Mouse (Mus musculus) hindbrain, embryonic 14.5 days (tissue): Measurements from ENCODE around the gene Amdhd1. TPM values are rescaled to one million over a fixed set of nuclear protein-coding genes. Genes with fewer than 3 reads are reported as not detected.

Source experiments
- ATAC-seq: fragments of 200-750 bp; cut with Nextera tagmentation; 2 replicates; pipeline ENCODE4 v1.8.0; 2017; ENCODE audit warnings: moderate number of reproducible peaks, mild to moderate bottlenecking, moderate TSS enrichment, moderate library complexity; ENCODE audit not compliant: low FRiP score
- DNase-seq: peaks from one replicate; pipeline ENCODE4 v3.0.0-alpha.2; 2015; ENCODE audit warnings: low spot score
- H3K27ac ChIP-seq: fragments of 300-500 bp; sonication (generic); 2 replicates; pipeline ENCODE4 v1.5.1; 2014; ENCODE audit warnings: mild to moderate bottlenecking, moderate library complexity
- H3K27me3 ChIP-seq: fragments of 300-500 bp; sonication (generic); 2 replicates; pipeline ENCODE4 v1.6.1; 2014; ENCODE audit warnings: mild to moderate bottlenecking, low read length, mixed read lengths; ENCODE audit not compliant: control insufficient read depth, insufficient read depth
- H3K36me3 ChIP-seq: fragments of 300-500 bp; sonication (generic); replicated peaks from 2 replicates; pipeline ENCODE4 v1.6.1; 2014; ENCODE audit not compliant: control insufficient read depth, insufficient read depth
- H3K4me1 ChIP-seq: fragments of 300-500 bp; sonication (generic); replicated peaks from 2 replicates; pipeline ENCODE4 v1.6.1; 2014; ENCODE audit warnings: antibody characterized with exemption, low read length, mixed read lengths; ENCODE audit not compliant: control insufficient read depth, insufficient read depth
- H3K4me2 ChIP-seq: fragments of 300-500 bp; sonication (generic); replicated peaks from 2 replicates; pipeline ENCODE4 v1.6.1; 2014; ENCODE audit warnings: mild to moderate bottlenecking, moderate library complexity
- H3K4me3 ChIP-seq: fragments of 300-500 bp; sonication (generic); replicated peaks from 2 replicates; pipeline ENCODE4 v1.5.1; 2014; ENCODE audit warnings: mild to moderate bottlenecking, low read length
- H3K9ac ChIP-seq: fragments of 300-500 bp; sonication (generic); 2 replicates; pipeline ENCODE4 v1.6.1; 2014
- H3K9me3 ChIP-seq: fragments of 300-500 bp; sonication (generic); 2 replicates; pipeline ENCODE4 v1.6.1; 2016; ENCODE audit warnings: low read length; ENCODE audit not compliant: control insufficient read depth
- WGBS: fragments of 180-500 bp; shearing (Covaris S2); extraction: QIAGEN DNeasy Blood & Tissue Kit; methylation state at CpG from one replicate; pipeline ENCODE4 v1.1.7; 2014; 5-methylcytosine and 5-hydroxymethylcytosine counted together
- polyA plus RNA-seq: library from polyadenylated mRNA; unstranded; fragments of >200 nt; fragmentation: Nextera tagmentation; extraction: Ambion mirVana; gene quantifications from 2 replicates; pipeline ENCODE4 v1.2.1, GENCODE M21; 2014

Gene Amdhd1
- polyA plus RNA-seq, 1 experiment from 2014 or later = 0.20 TPM

- ATAC-seq (no peak), DNase-seq (no peak)
- H3K27ac ChIP-seq = no peak overlapping the region
- no peak overlapping the region for H3K4me2 ChIP-seq
- 100% methylated on average over 2 of the region's 2 CpGs for WGBS
- no peak overlapping the region for H3K9ac ChIP-seq
- no peaks in the 10 kb centered on the region for H3K27me3 ChIP-seq
- H3K4me1 ChIP-seq = no peaks in the 10 kb centered on the region
- no peaks in the 10 kb centered on the region for H3K9me3 ChIP-seq
- H3K4me3 ChIP-seq = no peak overlapping the region
- H3K36me3 ChIP-seq = no peaks in the 10 kb centered on the region
Measured at GRCm38 (mm10) chr10:93518620-93519019, 21.2 kb downstream of the Amdhd1 start.

GRCm38 (mm10) chr10:93518186-93518585, 21.6 kb downstream of the Amdhd1 start:
- ATAC-seq (no peak), DNase-seq (no peak)
- H3K4me3 ChIP-seq = no peak overlapping the region
- H3K27ac ChIP-seq = no peak overlapping the region
- H3K4me1 ChIP-seq = no peaks in the 10 kb centered on the region
- no peaks in the 10 kb centered on the region for H3K9me3 ChIP-seq
- H3K4me2 ChIP-seq = no peak overlapping the region
- WGBS = 91% methylated on average over 4 of the region's 4 CpGs
- no peaks in the 10 kb centered on the region for H3K36me3 ChIP-seq
- H3K9ac ChIP-seq = no peak overlapping the region
- no peaks in the 10 kb centered on the region for H3K27me3 ChIP-seq

- no peak overlapping the region for H3K4me2 ChIP-seq
- no peaks in the 10 kb centered on the region for H3K36me3 ChIP-seq
- H3K4me1 ChIP-seq = no peaks in the 10 kb centered on the region
- no peak overlapping the region for H3K9ac ChIP-seq
- H3K9me3 ChIP-seq = no peaks in the 10 kb centered on the region
- H3K4me3 ChIP-seq = no peak overlapping the region
- no peak overlapping the region for H3K27ac ChIP-seq
- ATAC-seq = no peak
- DNase-seq = no peak
- H3K27me3 ChIP-seq = no peaks in the 10 kb centered on the region
- WGBS = 50% methylated on average over 4 of the region's 4 CpGs
Measured at GRCm38 (mm10) chr10:93517754-93518153, 22.1 kb downstream of the Amdhd1 start.

- DNase-seq (no peak), ATAC-seq (no peak)
- no peak overlapping the region for H3K27ac ChIP-seq
- no peaks in the 10 kb centered on the region for H3K4me1 ChIP-seq
- no peaks in the 10 kb centered on the region for H3K36me3 ChIP-seq
- H3K9ac ChIP-seq = no peak overlapping the region
- no peaks in the 10 kb centered on the region for H3K9me3 ChIP-seq
- no peaks in the 10 kb centered on the region for H3K27me3 ChIP-seq
- H3K4me2 ChIP-seq = no peak overlapping the region
- H3K4me3 ChIP-seq = no peak overlapping the region
- WGBS = 87% methylated on average over 12 of the region's 12 CpGs
Measured at GRCm38 (mm10) chr10:93515927-93516326, 23.9 kb downstream of the Amdhd1 start.

- Histone ChIP-seq H3K9me3 (no peaks in the 10 kb centered on the region), H3K9ac (no peak overlapping the region), H3K27me3 (no peaks in the 10 kb centered on the region), H3K4me3 (no peak overlapping the region), H3K4me1 (no peaks in the 10 kb centered on the region), H3K4me2 (no peak overlapping the region), H3K36me3 (no peaks in the 10 kb centered on the region), H3K27ac (no peak overlapping the region)
- DNase-seq = no peak
- ATAC-seq = no peak
- WGBS = 25% methylated on average over 1 of the region's 1 CpGs
Measured at GRCm38 (mm10) chr10:93515419-93515818, 24.4 kb downstream of the Amdhd1 start.

GRCm38 (mm10) chr10:93509532-93510153, 30.2 kb downstream of the Amdhd1 start:
- Histone ChIP-seq H3K4me3 (no peak overlapping the region), H3K27ac (no peak overlapping the region), H3K4me2 (no peak overlapping the region), H3K36me3 (no peaks in the 10 kb centered on the region), H3K27me3 (no peaks in the 10 kb centered on the region), H3K9me3 (no peaks in the 10 kb centered on the region), H3K9ac (no peak overlapping the region), H3K4me1 (no peaks in the 10 kb centered on the region)
- 92% methylated on average over 15 of the region's 15 CpGs for WGBS
- DNase-seq (no peak), ATAC-seq (no peak)

- H3K9ac ChIP-seq = no peak overlapping the region
- H3K27me3 ChIP-seq = no peaks in the 10 kb centered on the region
- H3K27ac ChIP-seq = no peak overlapping the region
- no peak overlapping the region for H3K4me2 ChIP-seq
- no peaks in the 10 kb centered on the region for H3K36me3 ChIP-seq
- no peak for DNase-seq
- H3K4me1 ChIP-seq = no peaks in the 10 kb centered on the region
- no peak overlapping the region for H3K4me3 ChIP-seq
- no peak for ATAC-seq
- 69% methylated on average over 7 of the region's 7 CpGs for WGBS
- no peaks in the 10 kb centered on the region for H3K9me3 ChIP-seq
Measured at GRCm38 (mm10) chr10:93508383-93508970, 31.4 kb downstream of the Amdhd1 start.

GRCm38 (mm10) chr10:93501346-93501745, 38.5 kb downstream of the Amdhd1 start:
- no peak overlapping the region for H3K27ac ChIP-seq
- no peaks in the 10 kb centered on the region for H3K27me3 ChIP-seq
- H3K36me3 ChIP-seq = no peaks in the 10 kb centered on the region
- DNase-seq = no peak
- ATAC-seq = no peak
- no peaks in the 10 kb centered on the region for H3K4me1 ChIP-seq
- H3K4me2 ChIP-seq = no peak overlapping the region
- no peak overlapping the region for H3K4me3 ChIP-seq
- no peaks in the 10 kb centered on the region for H3K9me3 ChIP-seq
- no peak overlapping the region for H3K9ac ChIP-seq
- WGBS = 73% methylated on average over 10 of the region's 10 CpGs

GRCm38 (mm10) chr10:93500864-93501263, 39.0 kb downstream of the Amdhd1 start:
- H3K9me3 ChIP-seq = no peaks in the 10 kb centered on the region
- no peaks in the 10 kb centered on the region for H3K36me3 ChIP-seq
- no peak overlapping the region for H3K4me2 ChIP-seq
- 57% methylated on average over 10 of the region's 10 CpGs for WGBS
- H3K27me3 ChIP-seq = no peaks in the 10 kb centered on the region
- H3K27ac ChIP-seq = no peak overlapping the region
- no peak for ATAC-seq
- no peak overlapping the region for H3K4me3 ChIP-seq
- no peak for DNase-seq
- H3K4me1 ChIP-seq = no peaks in the 10 kb centered on the region
- no peak overlapping the region for H3K9ac ChIP-seq

- Histone ChIP-seq H3K36me3 (no peaks in the 10 kb centered on the region; the same call in 1 of the 2 replicates), H3K27ac (no peak overlapping the region), H3K9ac (no peak overlapping the region), H3K4me3 (no peak overlapping the region), H3K9me3 (no peaks in the 10 kb centered on the region), H3K4me2 (no peak overlapping the region), H3K4me1 (no peaks in the 10 kb centered on the region), H3K27me3 (no peaks in the 10 kb centered on the region)
- no peak for DNase-seq
- ATAC-seq = no peak
- WGBS = 49% methylated on average over 4 of the region's 4 CpGs
Measured at GRCm38 (mm10) chr10:93490451-93490850, 49.4 kb downstream of the Amdhd1 start.
